Mouse (Mus musculus): ENCODE results near the gene Ung. TPM values are rescaled to one million over a fixed set of nuclear protein-coding genes. Genes with fewer than 3 reads are reported as not detected.

Gene Ung
- polyA plus RNA-seq, 1 experiment from 2014 or later: 43.0 TPM

GRCm38 (mm10) chr5:114127374-114128349 lies 2.5 kb upstream of the Ung start, which contains the start of gene Alkbh2:
Gene Alkbh2, minus strand, starts transcription at chr5:114128218.
- Histone ChIP-seq H3K36me3 (ENCODE audit: control insufficient read depth, insufficient read depth) (peaks cover 13% of the 10 kb centered on the region), H3K4me3 (ENCODE audit: low read length) (peak within 1 kb of the TSS; percentile 62), H3K4me2 (ENCODE audit: low read depth, low read length) (peak within 1 kb of the TSS; percentile 86), H3K9ac (ENCODE audit: low read length) (peak within 1 kb of the TSS; percentile 75), H3K27me3 (ENCODE audit: control insufficient read depth, insufficient read depth, low read length) (no peaks in the 10 kb centered on the region), H3K4me1 (ENCODE audit: control insufficient read depth, insufficient read depth, low read length) (peaks cover 20% of the 10 kb centered on the region), H3K27ac (ENCODE audit: low read length) (peak within 1 kb of the TSS; percentile 83), H3K9me3 (replicated peaks; ENCODE audit: control insufficient read depth, low read length) (no peaks in the 10 kb centered on the region)
- ATAC-seq (replicated peaks; ENCODE audit: extremely low read depth, insufficient read depth, low FRiP score): peak; percentile 23; the same call in 1 of the 2 replicates
- under 1% methylated on average over 69 of the region's 69 CpGs for WGBS

GRCm38 (mm10) chr5:114129550-114130210 lies 506 bp upstream of the Ung start:
- no peak for ATAC-seq (replicated peaks; ENCODE audit: extremely low read depth, insufficient read depth, low FRiP score)
- Histone ChIP-seq H3K27me3 (ENCODE audit: control insufficient read depth, insufficient read depth, low read length) (no peaks in the 10 kb centered on the region), H3K36me3 (ENCODE audit: control insufficient read depth, insufficient read depth) (no peaks in the 10 kb centered on the region), H3K9me3 (replicated peaks; ENCODE audit: control insufficient read depth, low read length) (no peaks in the 10 kb centered on the region), H3K4me1 (ENCODE audit: control insufficient read depth, insufficient read depth, low read length) (peaks cover 35% of the 10 kb centered on the region), H3K4me3 (ENCODE audit: low read length) (peak overlapping the region; percentile 74), H3K4me2 (ENCODE audit: low read depth, low read length) (peak overlapping the region; percentile 100), H3K9ac (ENCODE audit: low read length) (no peak overlapping the region), H3K27ac (ENCODE audit: low read length) (no peak overlapping the region)
- WGBS: 72% methylated on average over 15 of the region's 15 CpGs

GRCm38 (mm10) chr5:114130698-114131520 lies 723 bp downstream of the Ung start:
- Histone ChIP-seq H3K9ac (ENCODE audit: low read length) (peak overlapping the region; percentile 76), H3K27ac (ENCODE audit: low read length) (peak overlapping the region; percentile 87), H3K4me3 (ENCODE audit: low read length) (peak overlapping the region; percentile 74), H3K27me3 (ENCODE audit: control insufficient read depth, insufficient read depth, low read length) (no peaks in the 10 kb centered on the region), H3K36me3 (ENCODE audit: control insufficient read depth, insufficient read depth) (no peaks in the 10 kb centered on the region), H3K9me3 (replicated peaks; ENCODE audit: control insufficient read depth, low read length) (no peaks in the 10 kb centered on the region), H3K4me2 (ENCODE audit: low read depth, low read length) (peak overlapping the region; percentile 100), H3K4me1 (ENCODE audit: control insufficient read depth, insufficient read depth, low read length) (peaks cover 37% of the 10 kb centered on the region)
- WGBS: under 1% methylated on average over 87 of the region's 87 CpGs
- peak; percentile 91 for ATAC-seq (replicated peaks; ENCODE audit: extremely low read depth, insufficient read depth, low FRiP score)

GRCm38 (mm10) chr5:114131521-114131840 lies 1.3 kb downstream of the Ung start:
- Histone ChIP-seq H3K36me3 (ENCODE audit: control insufficient read depth, insufficient read depth) (no peaks in the 10 kb centered on the region), H3K4me2 (ENCODE audit: low read depth, low read length) (peak overlapping the region; percentile 100), H3K4me3 (ENCODE audit: low read length) (peak overlapping the region; percentile 74), H3K9me3 (replicated peaks; ENCODE audit: control insufficient read depth, low read length) (no peaks in the 10 kb centered on the region), H3K4me1 (ENCODE audit: control insufficient read depth, insufficient read depth, low read length) (peaks cover 37% of the 10 kb centered on the region), H3K27ac (ENCODE audit: low read length) (peak overlapping the region; percentile 87), H3K9ac (ENCODE audit: low read length) (peak overlapping the region; percentile 74), H3K27me3 (ENCODE audit: control insufficient read depth, insufficient read depth, low read length) (no peaks in the 10 kb centered on the region)
- no peak for ATAC-seq (replicated peaks; ENCODE audit: extremely low read depth, insufficient read depth, low FRiP score)
- WGBS: under 1% methylated on average over 15 of the region's 15 CpGs

- Histone ChIP-seq H3K27me3 (ENCODE audit: control insufficient read depth, insufficient read depth, low read length) (no peaks in the 10 kb centered on the region), H3K9ac (ENCODE audit: low read length) (no peak overlapping the region), H3K36me3 (ENCODE audit: control insufficient read depth, insufficient read depth) (0 out of 2 replicates have a peak, but pooled peaks cover 2% of the 10 kb centered on the region), H3K27ac (ENCODE audit: low read length) (no peak overlapping the region), H3K9me3 (replicated peaks; ENCODE audit: control insufficient read depth, low read length) (no peaks in the 10 kb centered on the region), H3K4me3 (ENCODE audit: low read length) (no peak overlapping the region), H3K4me2 (ENCODE audit: low read depth, low read length) (no peak overlapping the region), H3K4me1 (ENCODE audit: control insufficient read depth, insufficient read depth, low read length) (peaks cover 39% of the 10 kb centered on the region)
- 83% methylated on average over 6 of the region's 6 CpGs for whole genome bisulfite sequencing
- ATAC-seq (replicated peaks; ENCODE audit: extremely low read depth, insufficient read depth, low FRiP score): no peak
Measured at GRCm38 (mm10) chr5:114132841-114133240, 2.7 kb downstream of the Ung start.

- no peaks in the 10 kb centered on the region for H3K9me3 ChIP-seq (replicated peaks; ENCODE audit: control insufficient read depth, low read length)
- H3K9ac ChIP-seq (ENCODE audit: low read length): no peak overlapping the region; the same call in 1 of the 2 replicates
- H3K4me1 ChIP-seq (ENCODE audit: control insufficient read depth, insufficient read depth, low read length): peaks cover 52% of the 10 kb centered on the region
- peak overlapping the region; percentile 56 for H3K27ac ChIP-seq (ENCODE audit: low read length)
- no peaks in the 10 kb centered on the region for H3K27me3 ChIP-seq (ENCODE audit: control insufficient read depth, insufficient read depth, low read length)
- ATAC-seq (replicated peaks; ENCODE audit: extremely low read depth, insufficient read depth, low FRiP score): peak; percentile 19
- WGBS: 32% methylated on average over 6 of the region's 6 CpGs
- 0 out of 2 replicates have a peak, but pooled peaks cover 2% of the 10 kb centered on the region for H3K36me3 ChIP-seq (ENCODE audit: control insufficient read depth, insufficient read depth)
- peak overlapping the region; percentile 21 for H3K4me2 ChIP-seq (ENCODE audit: low read depth, low read length)
- no peak overlapping the region for H3K4me3 ChIP-seq (ENCODE audit: low read length)
Measured at GRCm38 (mm10) chr5:114134091-114134534, 3.9 kb downstream of the Ung start.

GRCm38 (mm10) chr5:114135516-114135915 lies 5.3 kb downstream of the Ung start:
- no peak overlapping the region for H3K27ac ChIP-seq (ENCODE audit: low read length)
- peaks cover 59% of the 10 kb centered on the region for H3K4me1 ChIP-seq (ENCODE audit: control insufficient read depth, insufficient read depth, low read length)
- ATAC-seq (replicated peaks; ENCODE audit: extremely low read depth, insufficient read depth, low FRiP score): no peak
- H3K9me3 ChIP-seq (replicated peaks; ENCODE audit: control insufficient read depth, low read length): no peaks in the 10 kb centered on the region
- H3K36me3 ChIP-seq (ENCODE audit: control insufficient read depth, insufficient read depth): 0 out of 2 replicates have a peak, but pooled peaks cover 2% of the 10 kb centered on the region
- H3K4me2 ChIP-seq (ENCODE audit: low read depth, low read length): no peak overlapping the region
- H3K4me3 ChIP-seq (ENCODE audit: low read length): no peak overlapping the region
- no peaks in the 10 kb centered on the region for H3K27me3 ChIP-seq (ENCODE audit: control insufficient read depth, insufficient read depth, low read length)
- 86% methylated on average over 10 of the region's 10 CpGs for WGBS
- H3K9ac ChIP-seq (ENCODE audit: low read length): no peak overlapping the region

GRCm38 (mm10) chr5:114137481-114138276 lies 7.5 kb downstream of the Ung start:
- 58% methylated on average over 15 of the region's 15 CpGs for WGBS
- H3K36me3 ChIP-seq (ENCODE audit: control insufficient read depth, insufficient read depth): 0 out of 2 replicates have a peak, but pooled peaks cover 2% of the 10 kb centered on the region

More at GRCm38 (mm10) chr5:114137481-114138276, 7.5 kb downstream of the Ung start:
- ATAC-seq (replicated peaks; ENCODE audit: extremely low read depth, insufficient read depth, low FRiP score): no peak
- no peaks in the 10 kb centered on the region for H3K9me3 ChIP-seq (replicated peaks; ENCODE audit: control insufficient read depth, low read length)
- H3K4me2 ChIP-seq (ENCODE audit: low read depth, low read length): no peak overlapping the region
- peaks cover 46% of the 10 kb centered on the region for H3K4me1 ChIP-seq (ENCODE audit: control insufficient read depth, insufficient read depth, low read length)
- peak overlapping the region; percentile 93 for H3K27ac ChIP-seq (ENCODE audit: low read length)
- peak overlapping the region; percentile 9; the same call in 1 of the 2 replicates for H3K9ac ChIP-seq (ENCODE audit: low read length)
- H3K27me3 ChIP-seq (ENCODE audit: control insufficient read depth, insufficient read depth, low read length): no peaks in the 10 kb centered on the region
- no peak overlapping the region for H3K4me3 ChIP-seq (ENCODE audit: low read length)
